Mouse (Mus musculus): ENCODE results near the gene 3110009E18Rik.

Gene 3110009E18Rik

DNA sequence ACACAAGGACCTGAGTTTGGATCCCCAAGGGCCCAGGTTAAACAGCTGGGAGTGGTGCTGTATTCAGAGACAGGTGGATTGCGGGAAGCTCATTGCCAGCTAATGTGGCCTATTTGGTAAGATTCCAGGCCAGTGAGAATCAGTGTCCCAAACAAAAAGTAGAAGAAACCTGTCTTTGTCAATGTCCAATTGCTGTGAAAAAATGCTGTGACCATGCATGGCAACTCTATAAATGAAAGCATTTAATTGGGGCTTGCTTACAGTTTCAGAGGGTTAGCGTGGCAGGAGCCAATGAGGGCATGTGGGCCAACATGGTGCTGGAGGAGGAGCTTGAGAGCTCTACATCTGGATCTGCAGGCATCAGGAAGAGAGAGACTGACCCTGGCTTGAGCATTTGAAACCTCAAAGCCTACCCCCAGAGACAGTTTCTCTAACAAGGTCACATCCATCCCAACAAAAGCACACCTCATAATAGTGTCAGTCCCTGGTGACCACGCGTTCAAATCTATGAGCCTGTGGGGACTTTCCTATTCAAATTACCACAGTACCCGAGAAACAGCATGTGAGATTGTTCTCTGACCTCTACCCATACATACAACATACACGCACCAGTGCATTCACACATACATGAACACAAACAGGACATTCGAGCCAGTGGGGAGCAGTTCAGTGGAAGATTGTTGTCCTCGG is 24.7 kb downstream of the 3110009E18Rik start:
- no peak for DNase-seq

DNA sequence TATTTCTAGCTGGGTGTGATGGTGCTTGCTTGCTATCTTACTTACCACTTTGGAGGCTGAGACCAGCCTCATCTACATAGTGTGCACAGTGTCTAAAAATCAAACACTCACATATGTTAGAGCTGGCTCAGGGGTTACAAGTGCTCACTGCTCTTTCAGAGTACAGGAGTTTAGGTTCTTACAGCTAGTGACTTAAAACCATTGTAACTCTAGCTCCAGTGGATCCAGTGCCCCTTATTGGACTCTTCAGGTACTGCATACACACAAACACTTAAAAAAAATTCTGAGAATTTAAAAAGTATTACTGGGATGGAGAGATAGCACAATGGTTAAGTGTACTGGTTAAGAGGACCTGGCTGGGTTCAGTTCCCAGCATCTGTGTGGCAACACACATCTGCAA is 26.0 kb downstream of the 3110009E18Rik start:
- DNase-seq, result peak in 1 of 2 experiments; percentile 30

DNA sequence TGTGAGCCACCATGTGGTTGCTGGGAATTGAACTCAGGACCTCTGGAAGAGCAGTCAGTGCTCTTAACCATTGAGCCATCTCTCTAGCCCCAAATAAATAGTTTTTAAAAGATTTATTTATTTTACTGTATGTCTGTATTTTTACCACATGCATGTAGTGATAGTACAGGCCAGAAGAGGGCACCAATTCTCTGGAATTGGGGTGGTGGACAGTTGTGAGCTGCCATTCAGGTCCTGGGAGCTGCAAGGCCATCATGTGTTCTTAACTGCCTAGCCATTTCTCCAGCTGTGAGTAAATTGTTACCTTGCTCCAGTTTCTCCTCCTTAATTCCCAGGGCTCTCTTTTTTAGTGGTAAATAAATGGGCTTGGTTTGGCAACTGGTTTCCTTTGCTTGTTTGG is 33.2 kb downstream of the 3110009E18Rik start:
- DNase-seq, result peak in 1 of 2 experiments; percentile 59

DNA sequence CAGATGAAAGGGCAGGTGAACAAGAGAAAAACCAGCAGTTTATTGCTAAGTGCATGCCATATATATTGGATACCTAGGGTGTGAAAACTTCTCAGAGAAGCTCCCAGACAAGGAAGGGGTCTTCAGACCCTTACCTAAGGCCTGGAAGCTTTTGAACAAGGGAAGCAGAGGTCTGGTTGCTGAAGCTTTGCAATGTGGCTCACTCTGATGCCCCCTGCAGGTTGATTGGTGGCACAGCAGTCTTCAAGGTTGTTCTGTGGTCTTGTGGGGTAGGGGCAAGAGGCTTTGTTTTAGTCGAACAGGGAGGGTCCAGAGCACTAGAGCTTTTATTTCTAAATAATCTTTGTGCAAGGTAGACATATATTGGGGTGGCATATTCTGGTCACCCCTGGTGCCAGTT is 34.3 kb downstream of the 3110009E18Rik start:
- peak in 1 of 2 experiments; percentile 42 for DNase-seq

DNA sequence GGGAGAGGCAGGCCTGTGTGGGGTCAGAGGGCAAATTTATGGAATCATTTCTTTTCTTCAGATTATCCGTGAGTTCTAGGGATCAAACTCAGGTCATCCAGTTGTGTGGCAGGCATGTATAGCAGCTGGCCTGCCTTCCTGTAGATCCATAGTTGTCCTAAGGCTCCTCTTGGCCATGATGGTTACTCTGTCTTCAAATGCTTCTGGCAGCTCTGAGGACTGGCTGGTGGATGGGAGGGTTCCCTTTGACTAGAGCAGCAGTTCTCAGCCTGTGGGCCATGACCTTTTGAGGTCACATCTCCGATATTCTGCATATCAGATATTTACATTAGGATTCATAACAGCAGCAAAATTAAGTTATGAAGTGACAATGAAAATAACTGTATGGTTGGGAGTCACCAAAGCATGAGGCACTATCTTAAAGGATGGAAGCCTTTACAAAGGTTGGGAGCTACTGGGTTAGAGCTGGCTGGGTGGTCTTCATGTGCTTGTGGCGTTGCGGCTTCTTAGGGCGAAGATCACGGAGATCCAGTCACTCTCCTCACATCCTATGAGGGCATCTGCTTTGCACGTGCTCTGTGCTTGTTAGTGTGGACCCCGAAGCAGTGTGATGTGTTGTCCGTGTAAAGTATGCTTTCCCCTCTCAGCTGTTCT is 37.6 kb downstream of the 3110009E18Rik start:
- no peak for DNase-seq

DNA sequence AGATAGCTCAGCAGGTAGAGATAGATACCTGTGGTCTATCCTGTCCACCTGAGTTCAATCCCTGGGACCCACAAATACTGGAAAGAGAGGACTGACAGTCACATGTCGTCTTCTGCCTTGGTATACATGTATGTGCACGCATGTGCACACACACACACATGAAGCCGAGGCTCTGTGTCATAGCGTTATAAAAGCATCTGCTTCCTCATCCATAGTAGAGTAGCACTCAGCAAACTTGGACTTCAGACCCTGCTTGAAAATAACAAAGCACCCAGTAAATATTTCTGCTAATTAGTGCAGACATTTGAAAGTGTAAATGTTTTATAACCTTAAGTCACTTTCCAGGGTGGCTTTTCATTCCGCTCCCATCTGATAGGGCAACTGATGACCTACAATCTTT is 40.5 kb downstream of the 3110009E18Rik start:
- DNase-seq, result no peak

DNA sequence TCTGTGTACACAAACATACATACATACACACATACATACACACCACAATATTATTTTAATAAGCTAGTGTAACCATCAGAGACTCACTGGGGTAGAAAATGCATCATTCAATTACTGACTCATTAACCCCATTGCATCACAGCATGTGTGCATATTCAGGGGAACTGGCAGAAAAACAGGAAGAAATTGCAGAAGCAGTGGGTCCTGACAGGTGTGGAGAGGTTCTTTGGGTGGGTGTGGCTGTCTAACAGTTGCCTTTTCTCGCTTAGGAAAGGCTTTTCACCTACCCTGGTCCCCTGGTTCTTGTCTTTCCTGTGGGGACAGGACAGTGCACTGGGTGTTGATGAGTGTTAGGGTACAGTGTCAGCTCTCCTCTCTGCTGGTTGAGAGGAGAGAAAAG is 41.6 kb downstream of the 3110009E18Rik start:
- DNase-seq, result no peak

DNA sequence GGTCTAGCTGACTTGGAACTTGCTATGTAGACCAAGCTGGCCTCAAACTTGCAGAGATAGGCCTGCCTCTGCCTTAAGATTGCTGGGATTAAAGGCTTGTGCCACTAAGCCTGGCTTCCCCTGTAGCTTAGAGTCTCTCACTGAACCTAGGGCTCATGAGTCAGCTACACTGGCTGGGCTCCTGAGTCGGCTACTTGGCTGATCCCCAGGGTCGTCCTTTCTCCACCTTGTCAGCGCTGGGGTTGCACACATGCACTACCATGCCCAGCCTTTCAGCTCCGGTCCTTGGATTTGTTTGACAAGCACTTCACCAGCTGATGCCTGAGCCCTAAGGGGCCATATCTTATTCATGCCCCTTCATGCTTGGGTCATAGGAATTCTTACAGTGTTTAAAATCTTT is 47.0 kb downstream of the 3110009E18Rik start:
- DNase-seq, result no peak

DNA sequence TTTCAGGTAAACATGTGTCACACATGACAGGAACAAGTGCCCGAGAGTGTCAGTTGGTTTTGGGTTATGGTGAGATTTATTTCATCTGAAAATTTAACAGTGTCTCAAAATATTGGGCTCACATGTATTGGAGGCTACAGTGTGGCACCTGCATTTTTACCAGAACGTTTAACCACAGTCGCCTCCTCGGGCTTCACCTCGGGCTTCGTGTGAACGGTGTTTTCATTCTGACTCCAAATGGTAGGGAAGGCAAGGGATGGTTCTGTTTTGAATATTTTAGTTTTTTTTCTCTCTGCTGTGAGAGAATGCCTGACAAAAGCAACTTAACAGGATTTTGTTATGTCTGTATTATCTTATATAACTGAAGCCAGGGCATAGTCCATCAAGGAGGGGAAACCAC is 47.7 kb downstream of the 3110009E18Rik start:
- DNase-seq, result no peak

DNA sequence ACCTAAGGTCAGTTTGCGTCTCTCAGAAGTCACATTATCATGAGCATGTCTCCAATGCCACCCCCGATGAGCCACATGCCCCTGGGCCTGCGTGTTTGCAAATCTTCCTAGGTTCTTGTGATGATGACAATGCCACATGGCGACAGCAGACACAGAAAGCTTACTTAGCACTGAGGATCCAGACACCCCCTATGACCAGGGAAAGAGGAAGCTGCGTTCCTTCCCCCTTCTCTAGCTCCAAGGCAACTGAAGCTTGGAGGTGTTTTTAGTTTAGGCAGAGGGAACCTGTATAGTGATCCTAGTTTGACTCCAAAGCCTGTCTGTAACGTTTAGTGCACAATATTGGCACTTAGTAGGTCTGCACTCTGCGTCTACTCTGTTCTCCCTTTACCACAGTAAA is 49.3 kb downstream of the 3110009E18Rik start:
- no peak for DNase-seq

DNA sequence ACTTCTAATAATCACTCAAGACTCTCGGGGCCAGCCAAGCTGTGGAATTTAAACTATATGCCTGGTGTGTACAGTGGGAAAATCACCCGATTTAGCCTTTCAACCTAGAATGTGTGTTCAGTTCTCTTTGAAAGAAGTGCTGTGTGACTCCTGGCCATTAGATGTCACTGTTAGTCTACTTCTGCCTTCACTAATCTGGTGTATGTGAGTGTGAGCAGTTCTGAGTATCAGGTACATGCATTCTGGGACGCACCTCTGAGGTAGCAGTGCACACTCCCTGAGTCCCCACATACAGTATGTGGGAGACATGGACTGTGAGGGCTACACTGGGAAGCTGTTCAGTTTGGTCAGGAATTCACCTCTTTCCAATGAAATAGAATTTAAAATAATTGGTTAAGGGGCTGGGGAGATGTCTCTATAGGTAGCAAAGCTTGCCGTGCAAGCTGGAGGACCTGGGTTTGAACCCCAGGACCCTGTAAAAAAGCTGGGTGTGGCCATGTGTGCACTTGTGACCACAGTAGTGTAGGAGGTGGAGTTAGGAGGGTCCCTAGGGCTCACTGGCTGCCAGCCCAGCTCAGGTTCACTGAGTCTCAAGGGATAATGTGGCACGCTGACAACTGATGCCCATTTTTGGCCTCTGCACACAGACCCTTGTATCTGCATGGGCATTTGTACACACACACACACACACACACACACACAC is 51.0 kb downstream of the 3110009E18Rik start:
- DNase-seq, result peak in 1 of 2 experiments; percentile 19

DNA sequence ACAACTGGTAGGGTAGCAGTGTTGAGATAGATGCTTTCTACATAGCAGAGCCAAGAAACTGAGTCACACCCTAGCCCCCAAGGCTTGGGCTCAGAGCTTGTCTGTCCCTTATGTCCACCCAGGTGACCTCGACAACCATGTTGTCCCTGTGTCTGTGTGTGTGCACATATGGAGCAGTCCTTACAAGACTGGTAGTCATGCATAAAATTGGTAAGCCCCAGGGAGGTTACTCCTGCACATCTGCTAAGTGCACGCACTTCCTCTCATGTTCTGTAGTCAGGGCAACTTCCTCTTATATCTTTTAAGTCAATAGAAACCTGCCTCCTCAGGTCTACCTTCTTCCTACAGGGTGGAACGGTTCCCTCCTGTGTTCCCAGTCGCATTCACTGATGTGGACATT is 54.0 kb downstream of the 3110009E18Rik start:
- no peak for DNase-seq

DNA sequence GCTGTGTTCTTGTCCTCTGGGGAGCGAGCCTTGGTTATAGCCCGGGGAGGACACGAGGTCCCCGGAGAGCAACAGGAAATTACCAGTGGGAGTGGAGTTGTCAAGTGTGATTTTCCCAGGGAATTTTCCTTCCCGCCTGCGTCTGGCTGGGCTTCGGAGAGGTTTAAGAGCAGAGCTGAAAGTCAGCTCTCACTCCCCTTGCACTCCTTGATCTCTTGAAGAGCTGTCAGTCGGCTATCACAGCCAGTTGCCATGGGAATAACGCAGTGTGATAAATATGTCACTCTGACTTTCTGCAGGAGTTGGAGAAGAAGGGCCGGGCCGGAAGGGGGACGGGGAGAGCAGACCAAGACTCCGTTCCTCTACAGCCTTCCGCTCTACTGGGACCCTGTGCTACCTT is 55.3 kb downstream of the 3110009E18Rik start:
- DNase-seq, result peak; percentile 36 to 65

DNA sequence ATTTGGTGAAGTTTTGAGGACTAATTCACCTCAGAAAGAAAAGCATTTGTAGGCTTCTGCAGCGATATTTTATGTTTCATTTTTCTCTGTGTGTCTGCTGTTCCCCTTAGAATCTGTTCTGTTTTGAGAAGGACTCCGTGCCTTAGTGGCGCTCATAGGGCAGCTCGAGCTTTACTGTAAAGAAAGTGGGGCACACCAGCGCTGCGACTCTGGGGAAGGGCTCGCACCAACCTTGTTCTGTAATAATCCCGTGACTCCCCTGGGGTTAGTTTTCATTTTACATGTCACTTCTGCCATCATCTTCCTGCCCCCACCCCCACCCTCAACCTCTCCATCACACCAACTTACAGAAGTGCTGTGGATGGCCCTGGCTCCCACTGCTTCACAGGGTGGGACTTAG is 56.2 kb downstream of the 3110009E18Rik start:
- no peak for DNase-seq

DNA sequence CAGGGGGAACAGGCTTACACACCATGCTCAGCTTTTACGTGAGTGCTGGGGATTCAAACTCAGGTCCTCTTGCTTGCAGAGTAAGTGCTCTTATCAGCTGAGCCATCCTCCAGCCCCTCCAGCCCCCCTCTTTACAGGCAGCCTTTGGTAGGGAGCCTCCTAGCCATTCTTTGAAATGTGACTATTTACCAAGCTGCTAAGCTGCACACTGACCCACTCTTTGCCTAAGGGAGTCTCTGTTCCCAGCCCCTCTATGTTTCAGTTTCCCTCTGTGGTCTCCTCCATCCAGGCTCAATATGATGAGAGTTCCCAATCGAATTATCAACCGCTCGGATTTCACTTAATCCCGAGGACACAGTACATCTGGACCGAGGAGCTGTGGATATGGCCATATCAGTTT is 65.2 kb downstream of the 3110009E18Rik start:
- DNase-seq, result peak in 1 of 2 experiments; percentile 6

DNA sequence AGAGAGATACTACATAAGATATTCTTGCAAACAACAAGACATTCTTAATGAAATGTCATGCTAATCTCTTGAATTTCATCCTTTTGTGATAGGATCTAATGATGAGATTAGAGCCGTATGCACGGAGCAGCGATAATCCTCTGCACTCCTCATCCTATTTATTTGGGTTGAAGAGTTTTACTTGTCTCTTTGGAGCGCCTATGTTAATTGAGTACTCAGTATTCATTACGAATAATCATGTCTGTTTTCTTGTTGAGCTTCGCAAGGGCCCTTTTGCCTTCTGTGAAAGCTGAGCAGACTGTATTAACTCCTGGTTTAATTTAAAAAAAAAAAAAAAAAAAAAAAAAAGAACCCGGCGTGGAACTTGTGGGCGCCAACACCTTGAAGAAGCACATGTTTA is 65.7 kb downstream of the 3110009E18Rik start:
- DNase-seq, result no peak

DNA sequence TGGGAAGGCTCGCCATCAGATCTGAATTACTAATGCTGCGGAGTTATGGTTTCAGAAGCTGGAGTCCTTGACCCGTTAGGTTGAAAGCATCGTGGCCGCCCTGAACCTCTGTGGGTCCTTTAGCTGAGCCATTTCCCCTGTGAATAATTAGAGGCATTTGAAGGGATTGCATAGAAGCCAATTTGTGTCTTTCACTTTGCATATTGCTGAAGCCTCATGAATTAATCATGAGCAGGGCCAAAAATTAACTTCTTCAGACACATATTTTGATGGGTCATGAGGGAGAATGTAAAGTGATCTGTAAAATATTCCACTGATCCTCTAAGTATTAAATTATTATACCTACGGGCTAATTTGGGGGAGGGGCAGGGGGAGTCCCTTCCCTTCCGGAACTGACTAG is 66.1 kb downstream of the 3110009E18Rik start:
- peak in 1 of 2 experiments; percentile 12 for DNase-seq

DNA sequence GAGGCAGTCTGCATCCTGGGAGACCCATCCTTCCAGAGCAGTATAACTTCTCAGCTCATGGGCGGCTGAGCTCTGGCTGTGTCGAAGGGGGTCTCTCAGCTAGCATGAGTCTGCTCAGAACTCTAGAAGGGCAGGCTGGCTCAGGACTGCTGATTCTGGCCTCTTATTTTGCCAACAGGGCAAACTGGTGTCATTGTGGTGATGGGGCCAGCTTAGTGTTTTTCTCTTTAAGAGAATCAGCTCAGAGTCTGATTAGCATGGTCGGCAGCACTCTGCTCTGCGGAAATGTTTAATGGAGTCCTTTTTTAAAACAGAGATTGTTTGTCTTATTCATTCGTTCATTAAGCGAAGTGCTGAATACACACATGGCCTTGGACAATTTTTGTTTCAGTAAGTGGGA is 68.2 kb downstream of the 3110009E18Rik start:
- no peak for DNase-seq

DNA sequence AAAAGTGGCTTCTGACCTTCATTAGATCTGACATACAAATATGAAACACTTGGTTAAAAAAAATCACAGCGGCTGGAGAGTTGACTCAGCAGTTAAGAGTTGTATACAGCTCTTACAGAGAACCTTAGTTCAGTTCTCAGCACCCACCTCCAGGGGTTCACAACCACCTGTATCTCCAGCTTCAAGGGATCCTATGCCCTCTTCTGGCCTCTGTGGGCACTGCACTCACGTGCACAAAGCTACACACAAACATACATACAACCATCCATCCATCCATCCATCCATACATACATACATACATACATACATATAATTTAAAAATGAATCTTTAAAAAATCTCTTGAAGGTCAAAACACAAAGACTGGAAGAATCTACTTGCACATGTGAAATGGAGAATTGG is 69.3 kb downstream of the 3110009E18Rik start:
- no peak for DNase-seq

DNA sequence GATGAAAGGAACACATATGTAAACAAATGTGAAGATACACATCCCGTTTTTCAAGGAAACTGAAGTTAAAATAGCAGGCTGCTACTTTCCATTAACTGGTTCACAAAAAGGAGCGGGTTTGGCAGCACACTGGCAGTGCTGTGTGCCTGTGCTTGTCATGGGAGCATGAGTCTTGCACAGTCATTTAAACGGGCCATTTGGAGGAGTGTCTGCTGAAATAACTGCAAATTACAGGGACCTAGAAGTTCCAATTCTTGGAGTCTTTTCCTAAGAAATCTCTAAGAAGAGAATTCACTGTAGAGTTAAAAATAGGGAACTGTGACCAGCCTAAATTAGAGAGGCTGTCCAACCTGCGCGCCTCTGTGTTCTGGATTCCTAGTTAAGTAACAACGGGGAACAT is 70.0 kb downstream of the 3110009E18Rik start:
- no peak for DNase-seq

DNA sequence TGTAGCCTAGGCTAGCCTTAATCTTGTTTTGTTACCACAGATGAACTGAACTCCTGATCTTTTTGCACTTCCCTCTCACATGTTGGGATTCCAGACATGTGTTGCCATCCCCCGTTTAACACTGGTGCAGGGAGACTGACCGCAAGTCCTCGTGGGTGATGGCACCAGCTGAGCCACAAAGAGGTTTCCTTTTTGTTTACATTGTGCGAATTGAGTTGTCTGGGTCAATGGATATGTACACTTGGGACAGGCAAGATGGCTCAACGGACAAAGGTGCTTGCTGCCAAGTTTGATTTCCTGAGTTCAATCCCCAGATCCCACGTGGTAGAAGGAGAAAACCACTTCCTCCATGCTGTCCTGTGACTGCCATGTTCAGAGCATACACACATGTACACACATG is 71.3 kb downstream of the 3110009E18Rik start:
- no peak for DNase-seq

DNA sequence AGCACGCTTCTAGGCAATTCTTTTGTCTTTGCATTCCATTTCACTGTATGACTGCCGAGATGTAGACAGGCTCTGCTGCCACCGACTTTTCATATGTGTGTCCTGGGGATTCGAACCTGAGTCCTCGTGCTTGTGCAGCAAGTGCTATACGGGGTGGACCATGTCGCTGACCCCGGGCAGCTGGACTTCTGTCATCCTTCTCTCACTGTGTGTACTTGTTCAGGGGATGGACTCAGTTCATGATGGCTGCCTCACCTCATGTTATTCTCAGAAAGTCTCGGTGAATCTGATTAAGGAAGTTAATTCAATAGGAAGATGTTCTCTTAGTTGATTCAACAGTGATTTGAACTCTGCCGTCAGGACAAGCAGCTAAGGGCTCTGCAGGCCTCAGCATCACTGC is 72.6 kb downstream of the 3110009E18Rik start:
- no peak for DNase-seq

DNA sequence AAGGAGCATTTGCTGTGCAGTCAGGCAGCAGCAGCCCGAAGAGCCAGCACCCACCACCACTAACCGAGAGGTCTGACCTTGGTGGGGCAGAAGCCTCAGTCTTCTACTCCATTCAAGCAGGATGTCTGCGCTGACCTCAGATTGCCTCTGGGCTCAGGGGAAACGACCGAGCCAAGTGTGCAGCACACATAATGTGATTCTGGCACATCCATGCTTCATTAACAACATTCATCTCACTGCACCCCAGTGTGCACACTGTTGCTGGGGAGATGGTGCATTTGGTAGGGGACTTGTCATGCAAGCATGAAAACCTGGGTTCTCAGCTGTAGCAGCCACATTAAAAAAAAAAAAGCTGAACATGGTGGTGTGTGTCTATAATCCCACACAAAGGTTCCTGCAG is 75.0 kb downstream of the 3110009E18Rik start:
- no peak for DNase-seq

DNA sequence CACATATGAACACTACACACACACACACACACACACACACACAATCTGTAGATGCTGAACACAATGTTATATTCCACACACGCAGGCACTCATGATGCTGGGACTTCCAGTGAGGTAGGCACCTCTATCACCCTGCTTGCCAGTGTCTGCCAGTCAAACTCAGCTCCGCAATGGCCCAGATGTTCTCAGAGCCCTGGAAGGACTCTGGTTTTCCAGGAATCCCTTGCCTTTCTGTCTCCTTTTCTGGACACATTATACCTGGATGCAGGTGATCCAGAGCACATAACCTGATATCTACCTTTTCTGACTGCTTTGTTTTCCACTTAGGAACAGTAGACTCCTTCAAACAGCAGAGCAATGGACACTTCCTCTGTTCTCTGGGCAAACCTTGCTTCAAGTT is 75.7 kb downstream of the 3110009E18Rik start:
- DNase-seq, result no peak

Measured in kidney, postnatal 25 days (tissue).